Mouse (Mus musculus) cerebellum, adult 9-11 months (tissue): ENCODE results near the gene Pcbp3.

Experiments
- DNase-seq: peaks from one replicate; pipeline ENCODE4 v3.0.0; 2022

Pcbp3 gene

DNA sequence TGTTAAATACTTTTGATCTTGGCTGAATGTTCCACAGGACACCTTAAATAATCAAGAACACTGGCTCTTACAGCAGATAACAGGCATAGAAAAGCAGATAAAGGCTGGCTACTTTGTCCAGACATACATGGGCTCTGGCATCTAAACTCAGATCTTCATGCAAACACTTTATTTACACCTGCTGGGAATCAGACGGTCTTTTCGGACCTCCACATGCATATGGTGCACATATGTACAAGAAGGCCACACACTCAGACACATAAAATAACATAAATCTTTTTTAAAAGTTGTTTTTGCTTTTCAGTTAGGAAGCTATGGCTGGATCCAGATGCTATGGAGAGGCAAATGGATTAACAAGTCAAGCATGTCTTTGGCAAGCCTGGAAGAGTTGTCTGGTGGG, 37.2 kb downstream of the Pcbp3 start:
- DNase-seq, result no peak

DNA sequence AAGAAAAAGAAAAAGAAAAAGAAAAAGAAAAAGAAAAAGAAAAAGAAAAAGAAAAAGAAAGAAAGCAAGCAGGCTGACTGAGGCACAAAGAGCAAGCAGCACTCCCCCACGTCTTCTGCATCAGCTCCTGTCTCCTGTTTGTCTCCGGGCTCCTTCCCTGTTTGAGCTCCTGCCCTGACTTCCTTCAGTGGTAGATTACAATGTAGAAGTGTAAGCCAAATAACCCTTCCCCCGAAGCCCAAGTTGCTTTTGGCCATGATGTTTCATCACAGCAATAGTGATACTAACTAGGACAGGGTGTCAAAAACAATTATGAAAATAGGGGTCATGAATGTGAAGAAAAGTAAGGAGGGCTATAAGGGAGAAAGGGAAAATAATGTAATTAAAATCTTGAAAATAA, 43.6 kb downstream of the Pcbp3 start:
- DNase-seq, result no peak

DNA sequence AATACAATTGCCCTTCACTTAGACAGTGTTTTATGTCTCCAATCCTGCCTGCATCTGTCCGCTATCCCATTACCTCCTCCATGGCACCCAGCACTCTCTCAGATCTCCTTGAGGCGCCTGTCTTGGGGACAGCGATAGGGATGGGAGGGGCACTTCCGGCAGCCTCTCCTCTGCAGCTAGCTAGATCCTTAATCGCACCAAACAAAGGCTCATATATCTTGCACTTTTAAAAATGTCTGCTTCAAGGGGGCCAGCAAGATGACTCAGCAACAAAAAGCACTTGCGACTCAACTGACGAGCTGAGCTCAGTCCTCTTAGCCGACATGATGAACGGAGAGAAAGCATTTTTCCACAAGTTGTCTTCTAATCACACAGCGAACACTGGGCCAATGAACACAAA, 55.3 kb downstream of the Pcbp3 start:
- DNase-seq, result no peak

DNA sequence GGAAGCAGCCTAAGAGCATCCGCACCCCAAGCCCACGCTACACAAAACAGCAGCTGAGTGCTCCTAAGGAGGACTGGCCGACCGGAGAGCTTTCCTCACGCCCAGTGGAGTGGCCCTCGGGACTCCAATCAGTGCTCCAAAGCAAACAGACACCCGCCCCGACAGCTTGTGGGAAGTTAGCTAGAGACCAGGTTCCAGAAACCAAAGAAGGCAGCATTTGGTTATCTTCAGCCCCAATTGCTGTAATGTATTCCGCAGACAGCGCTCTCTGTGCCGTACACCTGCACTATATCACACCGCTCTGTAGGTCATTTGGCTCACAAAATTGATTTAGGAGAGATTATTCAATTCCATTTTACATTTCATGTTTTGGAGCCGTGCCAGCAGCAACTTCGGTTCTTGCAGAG, 55.7 kb downstream of the Pcbp3 start:
- no peak for DNase-seq

DNA sequence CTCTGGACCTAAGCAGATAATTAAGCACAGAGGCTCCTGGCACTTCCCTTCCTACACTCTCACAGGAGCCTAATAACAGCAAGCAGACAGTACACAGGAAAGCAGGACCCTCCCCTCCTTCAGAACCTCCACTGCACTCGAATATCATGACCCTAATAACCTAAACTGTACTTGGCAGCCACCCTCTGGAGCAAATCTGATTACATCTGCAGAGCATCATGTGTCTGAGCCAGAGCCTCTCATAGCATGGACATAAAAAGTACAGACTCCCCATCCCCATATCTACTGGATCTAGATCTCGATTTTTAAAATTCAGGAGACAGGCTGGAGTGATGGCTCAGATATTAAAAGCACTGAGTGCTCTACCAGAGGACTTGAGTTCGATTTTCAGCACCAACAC, 58.0 kb downstream of the Pcbp3 start:
- DNase-seq, result no peak

DNA sequence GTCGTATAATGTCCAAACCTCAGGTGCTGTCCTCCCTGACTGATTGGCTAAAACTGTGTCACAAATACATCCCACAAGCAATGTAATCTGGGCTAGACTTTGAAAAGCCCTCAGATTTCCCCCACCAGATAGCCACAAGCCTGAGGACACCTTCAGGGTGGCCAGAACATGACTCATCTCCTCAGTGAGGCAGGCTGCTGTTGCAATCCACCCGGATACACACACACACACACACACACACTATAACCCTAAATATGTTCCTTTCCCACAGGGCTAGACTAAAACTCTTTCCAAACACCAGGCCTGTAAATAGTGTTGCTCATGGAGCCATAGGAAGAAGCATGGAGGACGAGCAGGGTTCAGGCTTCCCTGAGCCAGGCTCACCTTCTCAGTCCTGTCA, 58.6 kb downstream of the Pcbp3 start:
- DNase-seq, result no peak

DNA sequence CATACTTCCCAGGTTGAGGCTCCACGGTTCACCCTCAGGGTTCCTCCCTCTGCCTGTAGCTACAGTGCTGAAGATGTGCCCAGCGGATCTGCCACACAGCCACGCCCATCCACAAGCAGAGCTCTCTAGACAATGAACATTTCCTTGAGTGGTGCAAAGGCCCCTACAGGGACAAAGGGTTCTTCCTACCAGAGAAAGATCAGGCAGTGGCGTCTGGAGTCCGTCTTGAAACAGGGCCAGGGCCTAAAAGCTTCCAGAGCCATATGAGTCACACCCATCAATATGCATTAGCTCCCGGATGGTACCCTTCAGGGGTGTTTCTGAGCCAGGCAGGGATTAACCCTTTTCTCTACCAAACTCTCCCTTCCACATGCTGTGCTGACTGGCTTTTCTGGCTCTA, 59.1 kb downstream of the Pcbp3 start:
- peak; percentile 50 for DNase-seq

DNA sequence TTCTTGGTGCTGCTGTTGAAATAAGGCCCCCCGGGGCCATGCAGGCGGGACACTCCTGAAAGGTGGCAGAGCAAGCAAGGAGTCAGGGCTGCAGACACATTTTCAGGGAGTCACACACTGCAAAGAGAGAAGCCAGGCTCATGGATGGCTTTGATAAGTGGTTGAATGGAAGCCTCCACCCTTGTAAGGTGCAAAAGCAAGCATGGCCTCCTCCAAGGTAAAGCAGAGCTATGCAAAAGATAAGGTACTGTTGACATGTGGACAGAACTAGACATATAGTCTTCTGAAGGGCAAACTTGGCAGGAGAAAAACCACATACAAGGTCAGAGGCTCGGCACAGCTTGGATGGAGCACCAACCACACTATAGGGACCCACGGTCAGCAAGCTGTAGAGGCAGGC, 63.3 kb downstream of the Pcbp3 start:
- DNase-seq, result no peak

DNA sequence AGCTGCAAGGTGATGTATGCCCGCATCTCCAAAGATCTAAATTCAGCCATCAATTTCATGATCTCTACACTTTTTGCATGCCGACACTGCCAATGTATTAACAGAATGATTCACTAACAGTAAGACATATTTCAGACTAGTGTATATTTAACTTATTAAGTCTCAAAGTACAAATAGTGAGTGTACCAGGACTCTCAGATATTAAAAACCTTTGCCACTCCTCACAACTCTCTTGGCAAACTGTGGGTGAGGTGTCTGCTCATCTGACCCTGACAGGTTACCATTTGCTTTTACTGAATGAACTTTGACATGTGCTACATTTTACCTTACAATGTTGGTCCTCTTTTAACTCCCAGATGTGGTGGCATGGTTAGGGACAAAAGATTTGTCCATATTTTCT, 70.2 kb downstream of the Pcbp3 start:
- DNase-seq, result no peak

DNA sequence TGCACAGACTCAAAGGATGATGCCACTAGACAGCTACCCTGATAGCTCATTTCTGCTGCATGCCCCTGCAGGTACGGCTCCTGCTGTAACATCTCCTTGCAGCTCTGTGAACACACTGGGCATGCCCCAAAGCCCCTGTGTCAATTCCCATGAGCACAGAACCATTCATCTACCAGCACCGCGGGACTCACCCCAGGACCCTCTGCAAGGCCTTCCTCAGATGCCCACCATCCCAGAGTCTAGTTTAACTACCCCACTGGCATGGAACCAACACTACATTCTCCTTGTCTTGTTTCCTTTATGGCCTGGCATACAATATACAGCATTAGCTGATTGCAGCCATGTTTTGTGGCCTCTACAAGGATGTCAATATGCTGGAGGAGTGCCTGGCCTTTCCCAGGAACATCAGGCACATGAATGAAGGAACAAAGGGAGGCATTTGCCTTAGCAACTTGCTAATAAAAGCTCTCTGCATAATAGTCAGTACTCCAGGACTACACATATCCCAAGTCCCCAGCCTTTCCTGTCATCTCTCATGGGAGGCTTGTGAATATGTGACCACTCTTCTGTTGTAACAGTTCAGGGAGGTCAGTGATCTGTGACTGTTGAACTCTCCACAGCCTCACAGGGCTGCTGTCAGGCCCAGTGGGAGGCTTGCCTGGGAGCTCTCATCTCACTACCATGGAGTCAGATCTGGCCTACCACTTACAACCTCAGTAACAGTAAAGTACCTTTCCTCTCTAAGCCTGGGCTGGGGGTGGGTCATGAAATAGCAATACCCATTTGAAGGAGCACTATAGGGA, 78.0 kb downstream of the Pcbp3 start:
- DNase-seq, result peak; percentile 53

DNA sequence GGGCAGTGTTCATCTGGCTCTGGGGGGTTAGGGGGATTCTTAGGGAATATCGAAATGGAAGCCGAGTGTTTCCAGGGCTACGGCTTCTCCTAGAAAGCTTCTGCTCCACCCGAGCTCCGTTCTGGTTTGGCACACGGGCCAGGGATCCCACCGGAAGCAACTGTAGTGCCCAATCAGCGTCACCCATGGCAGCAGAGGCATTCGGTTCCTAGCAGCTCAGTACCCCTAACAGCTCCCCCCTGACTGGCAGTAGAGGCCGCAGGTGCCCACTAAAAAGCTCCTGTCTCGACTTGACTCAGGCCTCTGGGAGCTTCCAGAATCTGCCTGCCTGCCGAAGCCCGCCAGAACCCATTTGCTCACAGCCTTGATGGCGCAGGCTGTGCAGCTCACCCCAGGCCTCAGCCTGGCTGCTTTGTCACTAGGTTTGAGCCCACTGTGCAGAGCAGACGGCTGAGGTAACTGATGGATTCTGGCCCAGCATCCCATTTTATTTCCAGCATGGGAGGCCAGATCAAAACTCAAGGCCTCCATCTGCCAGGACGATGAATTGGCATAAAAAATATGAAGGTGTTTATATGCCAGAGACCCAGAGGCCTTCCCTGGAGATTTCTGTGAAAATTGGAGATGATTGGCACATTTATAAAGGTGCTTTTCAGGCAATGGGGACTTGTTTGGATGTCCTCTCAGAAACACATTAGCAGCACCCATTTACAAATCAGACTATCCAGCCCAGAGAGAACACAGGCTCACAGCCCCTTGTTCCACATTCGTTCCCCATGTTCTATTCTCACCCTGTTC, 78.8 kb downstream of the Pcbp3 start:
- peak; percentile 91 for DNase-seq

DNA sequence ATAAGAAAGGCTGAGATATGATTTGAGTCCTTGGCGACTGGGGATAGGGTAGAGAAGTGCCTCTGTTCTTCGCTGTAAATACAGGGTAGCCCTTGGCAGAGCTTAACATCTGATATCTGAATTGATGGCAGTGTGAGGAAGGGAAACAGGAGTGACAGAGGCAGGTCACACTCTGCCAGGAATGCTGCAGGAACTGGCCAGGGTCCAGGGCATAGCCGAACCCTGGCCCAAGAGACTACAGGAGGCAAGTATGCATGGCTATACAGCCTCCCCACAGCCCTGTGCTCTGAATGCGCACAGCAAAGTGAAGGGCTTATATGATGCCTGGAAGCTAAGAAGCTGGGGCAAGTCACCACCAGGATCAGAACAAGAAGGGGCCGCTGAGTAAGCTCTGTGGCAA, 79.8 kb downstream of the Pcbp3 start:
- peak; percentile 81 for DNase-seq

DNA sequence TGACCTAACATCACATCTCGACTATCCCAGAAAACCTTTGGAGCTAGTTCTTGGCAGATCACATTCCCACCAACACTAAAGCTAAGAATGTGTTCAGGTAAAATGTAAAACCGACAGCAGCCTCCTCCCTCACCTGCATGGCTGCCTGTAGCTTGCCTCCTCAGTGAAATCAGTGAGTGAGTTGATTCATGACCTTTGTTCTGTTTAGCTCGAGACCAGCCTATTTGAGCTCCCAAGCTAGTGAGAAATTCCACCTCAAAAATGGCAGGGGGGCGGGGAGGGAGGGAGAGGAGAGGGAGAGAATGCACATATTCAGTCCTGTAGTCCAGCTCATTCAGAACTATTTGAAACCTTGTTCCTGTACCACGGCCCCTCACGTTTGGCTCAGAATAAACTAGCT, 86.4 kb downstream of the Pcbp3 start:
- no peak for DNase-seq

DNA sequence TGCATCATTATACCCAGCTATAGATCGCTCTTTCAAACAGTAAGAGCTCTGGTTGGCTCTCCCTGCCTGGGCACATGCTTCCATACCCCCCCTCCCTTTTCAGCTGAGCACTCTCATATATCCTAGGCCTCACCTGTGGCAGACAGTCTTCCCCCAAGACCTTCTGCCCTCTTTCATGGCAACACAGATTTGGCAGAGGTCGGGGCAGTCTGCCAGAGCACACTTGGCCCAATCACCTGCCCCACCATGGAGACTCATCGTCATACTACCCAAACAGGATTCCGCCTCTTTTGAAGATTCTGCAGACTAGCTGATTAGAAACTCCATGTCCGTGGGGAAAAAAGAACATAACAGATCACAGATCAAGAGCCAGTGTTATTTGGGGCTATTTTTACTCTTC, 86.8 kb downstream of the Pcbp3 start:
- peak; percentile 52 for DNase-seq

DNA sequence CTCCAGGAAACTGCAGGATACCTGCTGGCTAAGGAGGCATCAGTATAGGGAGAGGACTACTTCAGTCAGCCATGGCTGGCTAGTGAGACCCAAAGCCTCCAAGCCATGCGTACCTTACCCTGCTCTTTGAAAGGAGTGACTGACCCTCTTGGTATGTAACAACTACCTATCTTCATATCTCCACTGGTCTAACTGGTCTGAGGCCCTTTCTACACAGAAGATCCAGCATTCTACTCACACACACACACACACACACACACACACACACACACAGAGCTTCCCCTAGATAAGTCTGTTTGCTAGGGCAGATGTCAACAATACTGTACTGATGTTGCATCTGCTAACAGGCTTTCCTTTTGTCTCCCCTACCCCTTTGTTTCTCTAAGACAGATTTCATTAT, 87.3 kb downstream of the Pcbp3 start:
- no peak for DNase-seq

DNA sequence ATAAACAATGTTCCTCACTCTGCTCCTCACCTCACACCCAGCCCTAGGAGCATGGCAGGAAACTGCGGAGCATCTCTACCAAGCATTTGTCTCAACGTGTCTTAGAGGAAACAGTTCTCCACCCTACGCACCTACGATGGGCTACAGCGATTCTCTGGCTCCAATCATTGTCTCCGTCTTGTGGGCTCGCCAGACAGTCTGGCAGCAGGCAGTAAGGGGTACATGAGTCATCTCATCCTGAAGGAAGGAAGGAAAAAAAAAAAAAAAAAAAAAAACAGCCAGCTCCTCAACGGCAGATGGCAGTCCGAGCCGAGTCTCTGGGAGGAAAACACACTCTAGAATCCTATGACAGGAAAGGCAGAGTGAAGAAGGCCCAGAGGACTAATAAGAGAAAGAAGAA, 87.7 kb downstream of the Pcbp3 start:
- DNase-seq, result peak; percentile 78

DNA sequence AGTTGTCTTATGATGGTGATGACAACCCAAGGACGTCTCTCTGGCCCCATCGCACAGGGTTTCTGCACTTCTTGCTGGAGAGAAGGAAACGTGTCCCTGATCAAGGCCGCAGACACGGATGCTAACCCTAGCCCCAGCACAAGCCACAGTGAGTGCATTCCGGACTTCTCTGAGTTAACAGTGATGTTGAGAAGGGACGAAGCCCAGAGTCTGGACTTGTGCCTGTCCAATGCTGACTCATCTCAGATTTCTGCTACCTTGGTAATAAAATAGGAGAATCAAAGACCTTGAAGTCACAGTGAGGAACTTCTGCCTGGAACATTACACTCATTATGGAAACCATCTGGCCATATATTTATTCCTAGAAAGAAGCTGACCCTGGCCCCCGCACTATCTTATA, 89.0 kb downstream of the Pcbp3 start:
- no peak for DNase-seq

DNA sequence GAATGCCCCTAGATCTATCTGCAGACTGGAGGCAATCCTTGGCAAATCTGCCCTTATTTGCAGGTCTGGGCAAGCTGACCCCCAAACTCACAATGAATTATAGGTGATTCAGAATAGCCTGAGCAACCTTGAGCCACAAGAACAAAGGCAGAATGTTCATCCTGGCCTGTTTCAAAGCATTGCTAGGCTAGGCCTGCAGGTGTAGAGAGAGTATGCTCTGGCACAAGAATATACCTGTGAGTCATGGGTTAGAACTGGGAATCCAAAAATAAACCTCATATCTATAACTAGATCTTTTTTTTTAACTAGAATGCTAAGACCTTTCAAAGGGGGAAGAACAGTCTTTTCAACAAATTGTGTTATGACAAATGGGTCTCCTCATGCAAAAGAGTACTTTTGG, 95.8 kb downstream of the Pcbp3 start:
- no peak for DNase-seq

DNA sequence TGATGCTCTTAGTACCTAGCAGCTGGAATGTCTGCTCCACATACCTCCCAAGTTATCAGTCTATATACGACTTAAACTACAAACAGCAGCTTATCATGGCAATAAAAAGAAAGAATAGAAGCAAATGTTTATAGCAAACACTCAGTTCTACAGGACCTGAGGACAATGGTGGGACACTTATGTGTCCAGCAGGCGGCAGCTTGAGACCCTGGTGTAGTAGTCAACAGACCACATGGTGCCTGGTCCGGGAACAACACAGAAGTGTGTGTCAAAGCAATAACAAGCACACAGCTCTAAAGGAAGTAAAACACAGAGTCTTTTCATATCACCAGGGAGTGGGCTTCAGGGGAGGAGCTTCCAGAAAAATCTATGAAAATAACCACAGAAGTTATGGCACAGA, 100.7 kb downstream of the Pcbp3 start:
- DNase-seq, result no peak

DNA sequence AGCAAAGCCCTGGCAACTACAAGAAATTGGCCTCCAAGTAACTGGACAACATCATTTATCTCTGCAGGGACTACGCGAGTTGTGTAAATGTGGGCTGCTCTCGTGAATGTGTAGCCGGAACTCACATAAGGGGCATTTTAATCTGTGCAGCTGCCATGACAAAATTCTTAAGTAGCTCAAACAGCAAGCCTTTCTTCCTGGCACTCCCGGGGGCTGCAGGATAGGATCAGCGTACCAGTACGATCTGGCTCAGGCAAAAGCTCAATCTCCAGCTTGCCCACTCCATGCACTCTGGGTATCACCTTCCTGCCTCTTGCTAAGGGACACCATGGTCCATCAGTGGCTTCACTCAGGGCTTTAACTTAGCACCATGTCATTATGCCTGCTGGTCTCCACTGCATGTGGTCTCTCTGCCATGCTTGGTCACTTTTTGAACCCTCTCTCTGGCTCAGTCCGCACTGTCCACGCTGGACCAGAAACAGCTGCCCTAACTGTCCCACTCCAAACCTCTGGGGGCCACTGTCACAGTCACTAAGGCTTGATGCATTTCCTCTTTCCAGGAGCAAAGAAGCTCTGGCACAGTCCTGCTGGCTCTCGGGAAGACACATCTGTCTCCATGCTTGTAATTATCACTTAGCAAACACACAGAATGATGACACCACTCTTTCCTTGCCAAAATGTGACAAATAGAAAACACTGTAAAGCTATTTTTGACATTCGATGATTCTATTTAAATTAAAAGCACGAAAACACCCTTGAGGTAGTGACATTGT, 102.1 kb downstream of the Pcbp3 start:
- DNase-seq, result no peak

DNA sequence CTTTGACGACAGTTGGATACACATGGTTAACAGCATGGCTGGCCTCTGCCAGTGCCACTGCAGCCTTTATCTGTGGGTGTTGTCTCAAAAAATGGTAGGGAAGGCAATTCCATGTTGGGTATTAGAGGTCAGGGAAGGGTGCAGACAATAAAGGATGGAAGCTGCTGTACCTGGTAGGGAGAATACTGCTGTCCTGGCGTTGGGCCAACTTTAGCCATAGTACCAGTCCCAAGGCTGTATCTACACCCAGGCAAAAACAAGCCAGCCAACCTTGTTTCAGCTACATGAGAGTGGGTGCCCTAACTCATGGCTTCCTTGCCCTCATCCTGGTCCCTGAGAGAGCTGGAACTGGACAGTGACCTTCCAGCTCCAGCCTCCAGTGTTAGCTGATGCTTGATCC, 103.8 kb downstream of the Pcbp3 start:
- no peak for DNase-seq

DNA sequence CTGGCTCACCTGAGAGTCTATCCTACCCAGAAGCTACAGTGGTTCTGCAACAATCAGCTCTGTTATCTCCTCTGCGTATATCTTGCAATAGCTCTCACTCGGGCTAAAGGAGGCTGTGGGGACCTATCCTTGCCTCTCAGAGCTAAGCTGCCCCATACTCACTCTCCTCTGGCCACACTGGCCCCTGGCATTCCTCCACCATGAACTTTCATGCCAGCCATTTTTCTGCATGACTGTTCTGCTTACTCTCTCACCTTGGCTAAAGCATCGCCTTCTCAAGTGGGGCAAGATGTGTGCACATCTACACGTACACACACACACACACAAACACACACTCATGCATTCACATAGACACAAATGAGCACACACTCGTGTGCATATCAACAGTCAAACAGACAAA, 115.2 kb downstream of the Pcbp3 start:
- no peak for DNase-seq

DNA sequence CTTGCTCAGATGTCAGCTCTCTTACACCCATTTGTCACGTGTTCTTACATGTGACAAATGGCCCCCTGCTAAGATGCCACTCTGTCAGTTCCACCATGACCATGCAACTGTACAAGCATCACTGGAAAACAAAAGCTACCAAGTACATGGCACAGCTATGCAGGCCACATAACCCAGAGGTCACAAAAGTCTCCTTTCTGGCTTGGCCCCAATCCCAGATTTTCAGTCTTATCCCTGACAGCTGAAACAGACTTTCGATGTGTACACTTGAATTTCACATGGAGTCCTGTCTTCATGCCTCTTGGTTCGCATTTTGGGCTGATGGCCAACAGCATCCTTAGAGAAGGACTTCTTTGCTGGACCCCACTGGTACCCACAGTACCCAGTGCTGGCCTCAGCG, 116.8 kb downstream of the Pcbp3 start:
- no peak for DNase-seq

DNA sequence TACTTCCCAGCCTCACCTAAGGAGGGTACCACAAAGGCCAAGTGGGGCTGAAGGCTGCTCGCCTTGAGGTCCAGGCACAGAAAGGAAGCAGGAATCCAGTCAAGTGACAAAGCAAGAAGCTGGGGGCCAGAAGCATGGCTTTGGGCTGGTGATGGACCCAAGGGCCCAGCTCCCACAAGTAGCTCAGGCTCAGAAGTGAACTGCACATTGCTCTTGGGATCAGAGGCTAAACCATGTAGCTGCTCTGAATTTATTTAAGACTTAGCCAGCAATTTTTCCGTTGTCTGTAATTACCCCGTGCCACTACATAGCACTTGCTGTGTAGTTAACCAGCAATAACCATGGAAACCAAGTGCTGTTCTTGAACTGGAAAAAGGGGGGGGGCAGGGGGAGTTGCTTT, 117.3 kb downstream of the Pcbp3 start:
- DNase-seq, result no peak
